Mouse (Mus musculus): Measurements from ENCODE around the gene Nr2c2ap. TPM values are rescaled to one million over a fixed set of nuclear protein-coding genes. Genes with fewer than 3 reads are reported as not detected.
A peak's percentile ranks its signal among the peaks of the same experiment; 100 is the strongest.

The Nr2c2ap gene
- total RNA-seq (2021) = 1 to 10 TPM; 7.4 to 7.9 TPM
- long read RNA-seq, experiment 1, transcript Nr2c2ap-201 (5 exons, 1,161 nt) = major isoform, 7 of 23 reads
- long read RNA-seq, experiment 1, partial matches to known transcripts = 0 of 23 reads
- long read RNA-seq, experiment 1, other reads (novel, unspliced or antisense) = 13 of 23 reads
- long read RNA-seq, experiment 2, transcript Nr2c2ap-201 (5 exons, 1,161 nt) = major isoform, 7 of 26 reads
- long read RNA-seq, experiment 2, partial matches to known transcripts = 0 of 26 reads
- long read RNA-seq, experiment 2, other reads (novel, unspliced or antisense) = 15 of 26 reads

GRCm38 (mm10) chr8:70131166-70131883 lies at the start of gene Nr2c2ap:
TSS of gene Nr2c2ap (plus strand) at chr8:70131333.
- intact Hi-C loops (cut with DNase I) = no loop called here

GRCm38 (mm10) chr8:70081976-70082375 lies 49.2 kb upstream of the Nr2c2ap start:
- no peak for DNase-seq
- intact Hi-C loops (cut with DNase I) = no loop called here

More at GRCm38 (mm10) chr8:70131166-70131883, at the start of gene Nr2c2ap:
- DNase-seq = peak; percentile 85 to 87

GRCm38 (mm10) chr8:70083285-70083684 lies 47.8 kb upstream of the Nr2c2ap start, which contains the start of gene Hapln4:
TSS of gene Hapln4 (plus strand) at chr8:70083457.
- intact Hi-C loops (cut with DNase I) = no loop called here
- DNase-seq = peak; percentile 40 to 45

- no peak for DNase-seq
- intact Hi-C loops (cut with DNase I) = loop anchor here (5.0 kb wide), 1 partner anchor 83 kb away; no protein-coding TSS in a partner anchor
These were observed 46.7 kb upstream of the Nr2c2ap start for GRCm38 (mm10) chr8:70084191-70085065.

GRCm38 (mm10) chr8:70086151-70086550 lies 45.0 kb upstream of the Nr2c2ap start:
- DNase-seq = no peak
- intact Hi-C loops (cut with DNase I) = loop anchor here (5.0 kb wide), 1 partner anchor 81 kb away; no protein-coding TSS in a partner anchor

- no peak for DNase-seq
- intact Hi-C loops (cut with DNase I) = loop anchor here (5.0 kb wide), 1 partner anchor 80 kb away; no protein-coding TSS in a partner anchor
These were observed 43.9 kb upstream of the Nr2c2ap start for GRCm38 (mm10) chr8:70087237-70087636.

- DNase-seq = peak; percentile 34 to 55
- intact Hi-C loops (cut with DNase I) = loop anchor here (1.0 to 5.0 kb wide), 2 partner anchors 79 to 135 kb away; no protein-coding TSS in a partner anchor
These were observed 43.1 kb upstream of the Nr2c2ap start for GRCm38 (mm10) chr8:70087836-70088650.

DNA sequence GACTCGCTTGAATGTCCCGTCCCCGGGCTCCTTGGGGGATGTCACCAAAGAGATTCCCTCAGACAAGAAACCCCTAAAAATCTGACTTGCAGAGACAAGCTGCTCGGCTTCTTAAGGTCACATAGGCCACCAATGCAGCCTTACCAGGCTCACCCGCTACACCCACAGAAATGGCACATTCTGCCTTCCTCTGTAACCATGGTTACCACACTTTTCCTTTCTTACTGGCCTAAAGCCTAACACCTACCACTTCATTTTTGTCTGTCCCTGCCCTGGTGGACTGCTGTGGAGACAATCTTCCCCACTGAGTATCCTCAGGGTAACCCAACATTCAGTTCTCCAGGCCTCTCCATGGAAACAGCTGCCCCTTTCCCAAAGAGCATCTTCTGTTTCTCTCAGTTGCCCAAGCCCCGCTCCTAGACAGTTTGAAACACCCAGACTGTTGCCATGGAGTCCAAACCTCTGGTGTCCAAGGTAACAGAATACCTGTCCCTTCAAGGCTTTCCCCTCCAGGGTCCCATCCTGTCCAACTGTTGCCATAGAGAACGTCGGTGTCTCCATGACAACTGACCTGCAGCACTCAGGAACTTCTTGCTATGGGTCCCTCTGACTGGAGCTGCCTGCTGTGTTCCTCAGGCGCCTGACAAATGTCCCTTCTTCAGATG lies 41.7 kb upstream of the Nr2c2ap start:
- intact Hi-C loops (cut with DNase I) = loop anchor here (5.0 kb wide), 1 partner anchor 78 kb away; no protein-coding TSS in a partner anchor
- no peak for DNase-seq

- DNase-seq = no peak
- intact Hi-C loops (cut with DNase I) = no loop called here
These were observed 38.3 kb upstream of the Nr2c2ap start for GRCm38 (mm10) chr8:70092786-70093185.

GRCm38 (mm10) chr8:70099276-70099675 lies 31.9 kb upstream of the Nr2c2ap start:
- no peak for DNase-seq

GRCm38 (mm10) chr8:70100241-70100640 lies 30.9 kb upstream of the Nr2c2ap start:
- intact Hi-C loops (cut with DNase I) = loop anchor here (5.0 kb wide), 1 partner anchor 122 kb away; no protein-coding TSS in a partner anchor
- no peak for DNase-seq

More at GRCm38 (mm10) chr8:70099276-70099675, 31.9 kb upstream of the Nr2c2ap start:
- intact Hi-C loops (cut with DNase I) = loop anchor here (2.0 kb wide), 1 partner anchor 20 kb away; no protein-coding TSS in a partner anchor

DNA sequence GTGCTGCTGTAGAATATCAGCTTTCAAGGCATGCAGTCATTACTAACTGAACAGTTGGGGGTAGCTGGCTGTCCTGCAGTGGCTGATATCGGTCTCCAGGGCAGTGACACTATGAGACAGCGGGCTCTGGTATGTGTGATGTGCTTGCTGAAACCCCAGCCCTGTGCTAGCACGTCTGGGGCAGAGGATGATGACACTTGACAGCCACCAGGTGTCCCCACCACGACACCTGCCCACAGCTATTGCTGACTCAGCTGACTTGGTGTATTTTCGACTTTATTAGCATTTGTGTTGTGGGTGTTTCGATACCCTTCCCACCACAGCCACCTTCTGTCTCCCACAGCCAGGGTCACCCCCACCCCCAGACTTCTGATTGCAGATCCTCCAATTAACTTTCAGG lies 26.6 kb upstream of the Nr2c2ap start:
- peak; percentile 46 to 58 for DNase-seq
- intact Hi-C loops (cut with DNase I) = loop anchor here (2.0 to 5.0 kb wide), 2 partner anchors 62 to 118 kb away; no protein-coding TSS in a partner anchor

- intact Hi-C loops (cut with DNase I) = loop anchor here (2.0 to 5.0 kb wide), 2 partner anchors 62 to 117 kb away; no protein-coding TSS in a partner anchor
- DNase-seq = no peak
These were observed 26.2 kb upstream of the Nr2c2ap start for GRCm38 (mm10) chr8:70104922-70105321.

- no peak for DNase-seq
- intact Hi-C loops (cut with DNase I) = no loop called here
These were observed 20.7 kb upstream of the Nr2c2ap start for GRCm38 (mm10) chr8:70110451-70110850.

- DNase-seq = no peak
- intact Hi-C loops (cut with DNase I) = no loop called here
These were observed 19.8 kb upstream of the Nr2c2ap start for GRCm38 (mm10) chr8:70111192-70111795.

DNA sequence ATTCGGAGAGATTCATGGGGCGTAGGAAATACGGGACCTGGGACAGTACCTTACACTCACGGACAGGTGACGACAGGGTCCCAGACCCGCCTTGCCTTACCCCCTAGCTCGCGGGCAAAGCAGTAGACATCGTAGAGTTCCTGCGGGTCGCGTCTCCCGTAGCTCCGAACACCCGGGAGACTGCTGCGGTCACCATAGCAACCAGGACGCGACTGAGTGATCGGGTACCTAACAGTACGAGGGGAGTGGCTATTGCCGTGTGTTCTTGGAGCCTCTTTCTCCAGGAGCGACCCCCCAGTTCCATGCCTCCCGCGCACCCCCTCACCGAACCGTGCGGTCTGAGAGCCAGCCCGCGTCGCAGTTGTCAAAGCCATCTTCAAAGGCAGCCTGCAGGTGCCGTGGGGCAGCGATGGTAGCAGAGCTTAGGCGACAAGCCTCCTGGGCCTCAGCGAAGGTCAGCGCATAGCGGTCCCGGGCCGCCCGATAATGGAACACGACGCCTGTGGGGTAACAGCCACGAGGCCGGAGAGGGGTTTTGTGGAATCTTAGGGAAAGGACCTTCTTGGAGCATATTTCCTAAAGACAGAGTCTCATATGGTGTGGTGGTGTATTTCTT lies 18.6 kb upstream of the Nr2c2ap start:
- DNase-seq = no peak
- intact Hi-C loops (cut with DNase I) = no loop called here

- intact Hi-C loops (cut with DNase I) = no loop called here
- DNase-seq = no peak
These were observed 16.6 kb upstream of the Nr2c2ap start for GRCm38 (mm10) chr8:70114488-70114887.

DNA sequence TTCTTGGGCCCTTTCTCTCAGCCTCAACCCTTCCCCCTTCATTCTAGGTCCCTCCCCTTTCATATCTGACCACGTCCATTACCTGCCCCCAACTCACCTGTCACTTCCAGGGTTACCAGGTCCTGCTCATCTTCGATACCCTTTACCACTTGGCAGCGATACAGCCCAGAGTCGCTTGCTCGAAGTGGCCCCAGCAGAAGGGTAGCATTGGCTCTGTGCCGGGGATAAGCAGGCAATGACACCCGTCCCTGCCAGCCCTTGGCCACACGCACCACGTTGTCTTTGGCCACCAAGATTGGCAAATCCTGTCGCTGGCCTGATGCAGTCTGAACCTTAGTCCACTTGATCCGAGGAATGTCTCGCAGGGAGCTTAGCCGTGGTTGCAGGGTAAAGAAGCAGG lies 16.2 kb upstream of the Nr2c2ap start:
- intact Hi-C loops (cut with DNase I) = no loop called here
- no peak for DNase-seq

Measured in heart, postnatal 14 days (tissue).